Mouse (Mus musculus): ENCODE data around the gene Sp1.

GRCm38 (mm10) chr15:102407681-102408557 lies 2.0 kb downstream of the Sp1 start:
- TF ChIP-seq CTCF (IDR thresholded peaks at IDR 0.05; ENCODE audit: insufficient read depth, low read depth, low read length) (no peak), POLR2A (IDR thresholded peaks at IDR 0.05; ENCODE audit: insufficient read depth, low read depth, low read length) (no peak)
